Mouse (Mus musculus): ENCODE results near the gene Best1.

Gene Best1

DNA sequence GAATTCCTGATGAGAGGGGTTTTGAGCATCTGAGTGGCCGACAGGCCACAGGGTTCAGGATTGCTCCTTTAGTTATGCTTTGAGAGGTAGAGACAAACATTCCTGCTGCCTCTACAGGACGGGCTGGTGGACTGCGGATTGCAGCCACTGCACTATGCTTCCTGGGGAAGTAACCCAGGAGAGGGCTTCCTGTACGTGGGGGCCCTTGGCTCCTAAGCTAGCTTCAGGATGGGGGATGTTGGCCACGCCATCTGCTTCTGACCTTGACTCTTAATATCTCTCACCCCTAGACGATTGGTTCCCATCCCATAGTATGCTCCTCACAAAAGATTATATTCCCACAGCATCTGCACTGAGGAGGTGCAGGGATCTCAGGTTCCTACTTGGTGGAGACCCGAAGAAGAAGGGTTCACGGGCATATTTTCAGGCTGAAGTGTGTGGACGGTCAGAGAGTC, 21.9 kb upstream of the Best1 start:
- in situ Hi-C loops (cut with MboI) = loop anchor here (25.0 kb wide), 1 partner anchor 164 kb away; the partner anchor contains the start of gene Fads1

- in situ Hi-C loops (cut with MboI) = loop anchor here (25.0 kb wide), 1 partner anchor 165 kb away; the partner anchor contains the start of gene Fads1
Observed at GRCm38 (mm10) chr19:10022414-10023303, 21.2 kb upstream of the Best1 start.

- in situ Hi-C loops (cut with MboI) = loop anchor here (25.0 kb wide), 1 partner anchor 165 kb away; the partner anchor contains the start of gene Fads1
Observed at GRCm38 (mm10) chr19:10021981-10022380, 20.5 kb upstream of the Best1 start.

GRCm38 (mm10) chr19:10019214-10019760, 17.9 kb upstream of the Best1 start:
- in situ Hi-C loops (cut with MboI) = loop anchor here (25.0 kb wide), 1 partner anchor 168 kb away; the partner anchor contains the start of gene Fads1

DNA sequence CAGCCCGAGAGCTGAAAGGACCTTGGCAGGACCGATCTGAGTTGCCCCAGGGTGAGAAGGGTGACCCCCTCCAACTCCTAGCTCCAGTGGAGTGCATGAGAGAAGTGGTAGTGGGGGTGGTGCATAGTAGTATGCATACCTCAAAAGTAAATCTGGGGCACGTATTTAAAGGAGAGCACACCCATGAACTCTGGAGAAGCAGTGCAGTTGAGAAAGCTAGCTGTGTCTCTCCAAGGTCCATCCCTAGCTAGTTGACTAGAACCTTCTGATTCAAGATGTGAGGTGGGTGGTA, 17.0 kb upstream of the Best1 start:
- in situ Hi-C loops (cut with MboI) = loop anchor here (25.0 kb wide), 1 partner anchor 169 kb away; the partner anchor contains the start of gene Fads1

GRCm38 (mm10) chr19:10017637-10018526, 16.4 kb upstream of the Best1 start:
- in situ Hi-C loops (cut with MboI) = loop anchor here (25.0 kb wide), 1 partner anchor 169 kb away; the partner anchor contains the start of gene Fads1

- in situ Hi-C loops (cut with MboI) = loop anchor here (25.0 kb wide), 1 partner anchor 171 kb away; the partner anchor contains the start of gene Fads1
Observed at GRCm38 (mm10) chr19:10016151-10016550, 14.7 kb upstream of the Best1 start.

- in situ Hi-C loops (cut with MboI) = loop anchor here (25.0 kb wide), 1 partner anchor 172 kb away; the partner anchor contains the start of gene Fads1
Observed at GRCm38 (mm10) chr19:10015442-10015841, 14.0 kb upstream of the Best1 start.

DNA sequence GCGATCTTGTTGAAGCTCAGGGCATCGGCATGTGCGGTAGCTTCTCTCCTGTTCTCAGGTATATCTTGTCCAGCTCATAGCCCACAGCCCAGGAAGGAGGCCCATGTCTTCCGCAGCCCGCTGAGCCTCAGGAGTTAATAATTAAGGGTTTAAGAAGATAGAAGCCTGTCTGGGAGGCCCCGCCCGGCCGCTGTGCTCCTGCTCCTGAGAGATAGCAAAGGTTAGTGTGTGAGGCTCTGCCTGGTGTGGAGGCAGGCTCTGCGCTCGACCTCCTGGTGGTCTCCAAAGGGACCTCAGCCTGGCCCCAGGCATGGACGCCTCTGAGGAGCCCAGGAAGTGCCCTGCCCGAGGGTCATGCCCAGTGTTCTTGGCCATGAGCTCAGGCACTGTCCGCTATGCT, 13.4 kb upstream of the Best1 start:
- in situ Hi-C loops (cut with MboI) = loop anchor here (25.0 kb wide), 1 partner anchor 172 kb away; the partner anchor contains the start of gene Fads1

- in situ Hi-C loops (cut with MboI) = loop anchor here (25.0 kb wide), 1 partner anchor 173 kb away; the partner anchor contains the start of gene Fads1
Observed at GRCm38 (mm10) chr19:10013913-10014312, 12.5 kb upstream of the Best1 start.

DNA sequence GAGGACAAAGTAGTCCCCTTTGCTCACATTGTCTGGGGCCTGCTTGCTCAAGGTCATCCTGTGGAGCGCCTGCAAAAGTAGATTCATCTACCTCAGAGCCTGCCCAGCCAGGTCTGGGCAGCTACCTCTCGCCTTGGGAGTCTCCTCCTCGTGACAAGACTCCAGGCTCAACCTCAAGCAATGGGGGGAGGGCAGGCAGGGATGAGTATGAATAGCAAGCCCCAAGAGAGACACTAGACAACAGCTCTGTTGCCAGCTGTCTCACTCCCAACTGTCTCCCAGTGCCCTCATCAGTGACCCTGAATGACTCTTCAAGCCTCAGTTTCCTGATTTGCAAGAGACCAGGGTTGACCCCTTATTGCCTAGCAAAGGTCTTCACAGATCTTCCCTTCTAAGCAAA, 11.9 kb upstream of the Best1 start:
- in situ Hi-C loops (cut with MboI) = loop anchor here (25.0 kb wide), 1 partner anchor 174 kb away; the partner anchor contains the start of gene Fads1

DNA sequence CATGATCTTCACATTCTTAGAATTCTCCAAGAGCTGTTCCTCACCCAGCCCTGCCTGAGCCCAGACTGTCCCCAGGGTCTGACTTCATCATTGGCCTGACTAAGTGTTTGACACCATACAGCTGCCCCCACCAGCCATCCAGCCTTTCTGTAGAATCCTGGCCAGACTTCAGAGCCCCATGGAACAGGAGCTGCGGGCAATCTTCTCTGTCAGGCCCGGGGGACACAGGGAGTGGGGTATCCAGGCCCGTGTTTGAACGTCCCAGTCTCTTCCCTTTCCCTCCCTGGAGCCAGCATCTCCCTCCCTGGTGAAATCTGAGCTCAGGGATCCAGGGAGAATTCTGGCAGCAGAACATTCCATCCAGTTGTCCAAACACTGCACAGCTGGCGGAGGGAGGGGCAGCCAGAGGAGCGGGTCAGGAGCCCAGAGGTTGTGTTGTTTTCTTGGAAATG, 11.4 kb upstream of the Best1 start:
- in situ Hi-C loops (cut with MboI) = loop anchor here (25.0 kb wide), 1 partner anchor 174 kb away; the partner anchor contains the start of gene Fads1

GRCm38 (mm10) chr19:10011408-10011807, 10.0 kb upstream of the Best1 start:
- in situ Hi-C loops (cut with MboI) = loop anchor here (25.0 kb wide), 1 partner anchor 176 kb away; the partner anchor contains the start of gene Fads1

- in situ Hi-C loops (cut with MboI) = loop anchor here (25.0 kb wide), 1 partner anchor 184 kb away; the partner anchor contains the start of gene Fads1
Observed at GRCm38 (mm10) chr19:10003696-10004095, 2.3 kb upstream of the Best1 start.

GRCm38 (mm10) chr19:10000330-10000729, 1.1 kb downstream of the Best1 start:
- in situ Hi-C loops (cut with MboI) = loop anchor here (25.0 kb wide), 1 partner anchor 187 kb away; the partner anchor contains the start of gene Fads1

DNA sequence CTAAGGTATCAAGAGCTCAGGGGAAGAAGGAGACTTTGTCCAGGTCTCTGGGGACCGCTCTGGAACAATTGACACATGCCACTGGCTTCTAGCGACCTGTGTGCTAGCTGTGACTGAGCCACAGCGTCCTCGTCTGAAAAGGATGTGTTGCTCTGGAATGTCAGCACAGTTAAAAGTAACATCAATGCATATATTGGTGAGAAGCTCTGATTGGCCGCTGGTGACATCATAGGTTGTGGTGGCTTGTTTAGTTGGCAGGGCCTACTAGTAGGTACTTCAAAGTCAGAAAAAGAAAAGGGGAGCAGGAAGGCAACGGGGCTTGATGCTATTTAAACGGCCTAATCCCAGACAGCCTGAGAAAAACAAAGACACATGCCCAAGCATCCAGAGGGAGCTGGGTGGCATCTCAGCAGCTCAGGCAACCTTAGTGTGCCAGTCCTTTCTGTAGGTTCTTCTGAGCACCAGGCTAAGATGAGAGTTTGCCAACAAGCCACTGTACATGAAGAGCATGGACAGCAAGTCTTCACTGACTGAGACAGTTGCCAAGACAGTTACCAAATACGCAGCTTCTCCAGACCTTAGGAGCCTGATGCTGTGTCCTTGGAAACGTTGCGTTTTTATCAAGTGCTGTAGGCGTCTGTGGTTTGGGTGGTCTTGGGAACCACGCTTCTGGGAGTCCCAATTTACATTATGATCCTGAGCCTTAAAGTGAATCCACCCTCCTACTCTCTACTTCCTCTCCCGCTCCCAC, 2.5 kb downstream of the Best1 start:
- in situ Hi-C loops (cut with MboI) = no loop called here

DNA sequence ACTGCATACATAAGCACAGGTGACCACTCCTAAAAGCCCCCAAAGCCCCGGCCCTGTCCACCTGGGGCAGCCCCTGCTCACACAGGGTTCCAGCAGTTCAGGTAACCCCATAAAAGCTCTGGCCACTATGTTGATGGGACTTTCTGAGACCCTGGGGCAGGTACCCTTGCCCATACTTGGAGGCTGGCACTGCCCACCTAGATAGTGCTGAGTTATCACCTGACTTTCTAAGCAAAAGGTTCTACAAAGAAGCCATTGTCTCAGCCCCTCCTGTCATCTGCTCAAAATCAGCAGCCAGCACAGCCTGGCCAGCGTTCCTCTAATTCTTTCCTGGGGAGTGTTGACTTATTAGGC, 3.4 kb downstream of the Best1 start:
- in situ Hi-C loops (cut with MboI) = no loop called here

DNA sequence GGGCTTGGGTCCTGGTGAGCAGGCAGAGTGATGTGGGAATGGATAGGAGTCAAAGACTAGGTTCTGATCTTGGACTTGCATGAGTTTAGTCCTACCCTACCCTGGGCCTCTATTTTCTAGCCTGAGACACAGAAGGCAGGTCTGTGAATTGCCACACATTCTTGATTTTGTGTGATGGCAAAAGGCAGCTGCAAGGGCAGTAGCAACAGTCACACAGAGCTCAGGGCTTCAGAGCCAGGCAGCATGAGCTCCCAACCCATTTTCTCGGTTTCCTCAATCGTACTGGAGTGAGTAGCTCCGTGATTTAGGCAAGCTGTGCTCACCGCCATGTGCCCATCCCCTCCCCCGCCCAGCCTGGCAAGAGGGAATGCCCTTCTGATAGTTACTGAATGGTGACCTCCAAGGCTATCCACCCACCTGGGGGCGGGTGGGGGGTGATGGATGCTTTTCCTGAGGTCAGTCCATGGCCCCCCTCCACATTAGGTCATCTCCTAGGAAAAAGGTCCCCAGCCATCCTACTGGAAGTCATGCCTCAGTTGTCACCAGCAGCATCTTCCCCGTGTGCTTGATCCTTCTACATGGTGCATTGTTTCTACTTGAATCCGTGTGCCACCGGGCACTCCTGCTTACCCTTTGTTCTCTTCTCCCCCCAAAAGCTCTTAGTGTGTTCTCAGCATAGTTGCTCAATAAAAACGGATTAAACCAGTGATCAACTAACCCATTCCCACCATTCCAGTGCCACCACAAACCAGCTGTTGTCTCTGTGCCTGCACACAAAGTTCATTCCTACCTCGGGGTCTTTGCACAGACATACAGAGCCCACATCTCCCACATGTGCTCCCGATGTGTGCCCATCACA, 4.0 kb downstream of the Best1 start:
- in situ Hi-C loops (cut with MboI) = no loop called here

DNA sequence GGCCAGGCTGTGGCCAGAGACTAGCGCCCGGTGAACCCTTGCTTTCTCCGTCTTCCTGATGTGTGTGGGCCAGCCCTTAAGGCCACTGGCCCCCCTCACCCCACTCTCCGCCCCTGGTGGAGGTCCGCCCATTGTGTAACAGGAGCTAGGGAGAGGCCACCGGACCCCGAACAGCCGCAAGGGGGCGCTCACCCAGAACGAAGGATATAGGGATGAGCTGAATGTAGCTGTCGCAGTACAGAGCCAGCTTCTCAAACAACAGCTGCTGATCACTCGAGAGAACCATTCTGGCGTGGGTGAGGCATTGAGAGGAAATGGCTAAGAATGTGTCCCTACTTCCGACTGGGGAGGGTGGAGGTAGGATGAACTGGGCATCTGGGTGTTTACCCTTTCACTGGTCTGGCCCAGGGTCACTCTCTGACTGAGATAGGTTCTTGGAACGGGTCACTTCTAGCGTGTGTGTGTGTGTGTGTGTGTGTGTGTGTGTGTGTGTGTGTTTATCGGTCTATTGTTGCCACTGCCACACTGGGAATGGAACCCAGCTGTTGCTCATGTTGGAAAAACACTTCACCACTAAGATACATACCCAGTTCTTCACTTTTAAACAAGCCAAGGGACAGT, 8.3 kb downstream of the Best1 start:
- in situ Hi-C loops (cut with MboI) = loop anchor here (5.0 kb wide), 2 partner anchors 39 to 76 kb away; no protein-coding TSS in a partner anchor
